Mouse (Mus musculus) ES-E14 (cell line): ENCODE measurements around the gene Psmg1.

Source experiments
- CHD2 ChIP-seq: IDR thresholded peaks from 2 replicates; pipeline ENCODE4 v1.6.1; 2014; ENCODE audit warnings: mild to moderate bottlenecking, low read depth, low read length, inconsistent platforms
- HCFC1 ChIP-seq: IDR thresholded peaks from 2 replicates; pipeline ENCODE4 v1.6.1; 2012; ENCODE audit warnings: low read length, inconsistent platforms, borderline replicate concordance; ENCODE audit not compliant: insufficient read depth
- MAFK ChIP-seq: IDR thresholded peaks from 2 replicates; pipeline ENCODE4 v1.6.1; 2014; ENCODE audit warnings: mild to moderate bottlenecking, low read depth, low read length, inconsistent platforms; ENCODE audit not compliant: insufficient read depth
- ZC3H11A ChIP-seq: IDR thresholded peaks from 2 replicates; pipeline ENCODE4 v1.6.1; 2012; ENCODE audit warnings: low read depth, mild to moderate bottlenecking, inconsistent platforms, low read length, borderline replicate concordance
- ZNF384 ChIP-seq: IDR thresholded peaks from 2 replicates; pipeline ENCODE4 v1.6.1; 2012; ENCODE audit warnings: low read depth, low read length, inconsistent platforms

GRCm38 (mm10) chr16:95935495-95935961 is 55.2 kb downstream of the Psmg1 start:
- TF ChIP-seq ZNF384 = no peak
- TF ChIP-seq MAFK = no peak
- no peak for TF ChIP-seq CHD2
- TF ChIP-seq HCFC1 = no peak
- TF ChIP-seq ZC3H11A = no peak
